Mouse (Mus musculus) G1E (cell line): ENCODE results near the gene Ypel4. TPM values are rescaled to one million over a fixed set of nuclear protein-coding genes. Genes with fewer than 3 reads are reported as not detected.
A peak's percentile ranks its signal among the peaks of the same experiment; 100 is the strongest.

Experiments used
- ATAC-seq: 2 replicates; pipeline ENCODE4 v1.8.0; 2016; ENCODE audit warnings: mild to moderate bottlenecking; ENCODE audit not compliant: insufficient number of reproducible peaks, poor library complexity, low FRiP score, severe bottlenecking; ENCODE audit errors: extremely low read depth
- DNase-seq: peaks from one replicate; pipeline ENCODE4 v3.0.0; 2012; ENCODE audit warnings: low spot score
- H3K27me3 ChIP-seq: 2 replicates; pipeline ENCODE4 v1.6.1; 2012; ENCODE audit warnings: mild to moderate bottlenecking, low read length, inconsistent platforms; ENCODE audit not compliant: insufficient read depth
- H3K36me3 ChIP-seq: replicated peaks from 2 replicates; pipeline ENCODE3; 2012; ENCODE audit warnings: mild to moderate bottlenecking, inconsistent platforms
- H3K4me1 ChIP-seq: 2 replicates; pipeline ENCODE4 v1.6.1; 2012; ENCODE audit warnings: low read depth, low read length, inconsistent platforms, mixed read lengths; ENCODE audit not compliant: insufficient read depth
- H3K4me3 ChIP-seq: 2 replicates; pipeline ENCODE4 v1.5.1; 2012; ENCODE audit warnings: low read depth, mild to moderate bottlenecking, inconsistent platforms, low read length, moderate library complexity, mixed read lengths
- H3K9me3 ChIP-seq: replicated peaks from 2 replicates; pipeline ENCODE4 v1.6.1; 2012; ENCODE audit warnings: inconsistent platforms
- CTCF ChIP-seq: IDR thresholded peaks from 2 replicates; pipeline ENCODE4 v1.5.1; 2012; ENCODE audit warnings: low read depth, low read length, inconsistent platforms, mixed read lengths
- GATA1 ChIP-seq: IDR thresholded peaks from 2 replicates; pipeline ENCODE4 v1.6.1; 2012; ENCODE audit warnings: borderline replicate concordance, low read length, inconsistent platforms, mixed read lengths
- GATA2 ChIP-seq: IDR thresholded peaks from 2 replicates; pipeline ENCODE4 v1.6.1; 2012; ENCODE audit warnings: low read depth, low read length, inconsistent platforms, borderline replicate concordance
- POLR2AphosphoS5 ChIP-seq: IDR thresholded peaks from 2 replicates; pipeline ENCODE4 v1.6.1; 2012; ENCODE audit warnings: low read depth, low read length, inconsistent platforms; ENCODE audit not compliant: insufficient replicate concordance
- TAL1 ChIP-seq: conservative IDR thresholded peaks from 2 replicates; pipeline ENCODE4 v1.6.1; 2012; ENCODE audit warnings: low read depth, low read length, inconsistent platforms, mixed read lengths
- polyA plus RNA-seq: library from polyadenylated mRNA; stranded (reverse); fragments of >175 nt; gene quantifications from 2 replicates; pipeline ENCODE4 v1.2.3, GENCODE M21; 2012
- total RNA-seq, 2 experiments: library from RNA; stranded (forward) in 1 of 2; stranded (reverse) in 1 of 2; fragments of 200-1000 nt in 1 of 2; fragments of >200 nt in 1 of 2; fragmentation: Nextera tagmentation in 1 of 2; gene quantifications; 2 replicates each; pipeline ENCODE4 v1.2.3; 2014 to 2017

The Ypel4 gene
- total and polyA plus RNA-seq, 3 experiments: 0.16 to 13.1 (median 0.44) TPM

GRCm38 (mm10) chr2:84705295-84705694 is 28.6 kb upstream of the Ypel4 start:
- no peak for TF ChIP-seq POLR2AphosphoS5
- TF ChIP-seq GATA1: no peak
- no peak for TF ChIP-seq CTCF
- no peak for TF ChIP-seq TAL1
- TF ChIP-seq GATA2: no peak
- Histone ChIP-seq H3K27me3 (no peaks in the 10 kb centered on the region), H3K36me3 (peaks cover 89% of the 10 kb centered on the region), H3K4me3 (no peak overlapping the region), H3K9me3 (no peaks in the 10 kb centered on the region), H3K4me1 (peaks cover 19% of the 10 kb centered on the region)
- no peak for DNase-seq
- no peak for ATAC-seq

DNA sequence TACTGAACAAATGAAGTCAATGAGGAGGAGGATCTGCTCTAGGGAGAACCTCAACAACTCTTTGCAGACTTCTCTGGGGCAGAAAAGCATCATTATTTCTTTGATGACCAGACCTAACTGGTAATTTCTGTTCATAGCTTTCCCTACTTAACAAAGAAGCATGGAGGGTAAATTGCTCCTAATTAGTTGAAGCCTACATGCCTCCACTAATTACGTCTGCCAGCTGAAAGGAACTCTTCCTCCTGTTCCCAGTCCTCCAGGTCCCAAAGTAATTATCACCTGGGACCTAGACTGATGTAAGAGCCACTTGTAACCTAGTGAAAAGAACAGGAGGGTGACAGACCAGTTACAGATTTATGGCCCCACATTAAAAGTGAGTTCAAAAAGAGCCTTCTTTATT is 26.3 kb upstream of the Ypel4 start:
- H3K27me3 ChIP-seq: no peaks in the 10 kb centered on the region
- TF ChIP-seq GATA2: no peak
- no peak for TF ChIP-seq GATA1
- TF ChIP-seq CTCF: no peak
- TF ChIP-seq TAL1: no peak
- TF ChIP-seq POLR2AphosphoS5: no peak
- no peak overlapping the region for H3K4me3 ChIP-seq
- no peaks in the 10 kb centered on the region for H3K9me3 ChIP-seq
- no peak for DNase-seq
- H3K36me3 ChIP-seq: peaks cover 85% of the 10 kb centered on the region
- peaks cover 23% of the 10 kb centered on the region for H3K4me1 ChIP-seq
- no peak for ATAC-seq

GRCm38 (mm10) chr2:84711898-84712297 is 22.0 kb upstream of the Ypel4 start:
- Histone ChIP-seq H3K4me1 (peaks cover 29% of the 10 kb centered on the region), H3K36me3 (peaks cover 51% of the 10 kb centered on the region), H3K4me3 (no peak overlapping the region), H3K27me3 (no peaks in the 10 kb centered on the region), H3K9me3 (no peaks in the 10 kb centered on the region)
- TF ChIP-seq CTCF: no peak
- TF ChIP-seq GATA1: no peak
- TF ChIP-seq TAL1: no peak
- no peak for TF ChIP-seq GATA2
- no peak for TF ChIP-seq POLR2AphosphoS5
- DNase-seq (no peak), ATAC-seq (no peak)

- Histone ChIP-seq H3K27me3 (no peaks in the 10 kb centered on the region), H3K9me3 (no peaks in the 10 kb centered on the region), H3K4me3 (peak overlapping the region; percentile 90), H3K4me1 (peaks cover 36% of the 10 kb centered on the region), H3K36me3 (peaks cover 26% of the 10 kb centered on the region)
- ATAC-seq (no peak), DNase-seq (no peak)
- TF ChIP-seq TAL1 (no peak), CTCF (no peak), GATA2 (no peak)
These were observed 19.4 kb upstream of the Ypel4 start for GRCm38 (mm10) chr2:84714422-84714810.

DNA sequence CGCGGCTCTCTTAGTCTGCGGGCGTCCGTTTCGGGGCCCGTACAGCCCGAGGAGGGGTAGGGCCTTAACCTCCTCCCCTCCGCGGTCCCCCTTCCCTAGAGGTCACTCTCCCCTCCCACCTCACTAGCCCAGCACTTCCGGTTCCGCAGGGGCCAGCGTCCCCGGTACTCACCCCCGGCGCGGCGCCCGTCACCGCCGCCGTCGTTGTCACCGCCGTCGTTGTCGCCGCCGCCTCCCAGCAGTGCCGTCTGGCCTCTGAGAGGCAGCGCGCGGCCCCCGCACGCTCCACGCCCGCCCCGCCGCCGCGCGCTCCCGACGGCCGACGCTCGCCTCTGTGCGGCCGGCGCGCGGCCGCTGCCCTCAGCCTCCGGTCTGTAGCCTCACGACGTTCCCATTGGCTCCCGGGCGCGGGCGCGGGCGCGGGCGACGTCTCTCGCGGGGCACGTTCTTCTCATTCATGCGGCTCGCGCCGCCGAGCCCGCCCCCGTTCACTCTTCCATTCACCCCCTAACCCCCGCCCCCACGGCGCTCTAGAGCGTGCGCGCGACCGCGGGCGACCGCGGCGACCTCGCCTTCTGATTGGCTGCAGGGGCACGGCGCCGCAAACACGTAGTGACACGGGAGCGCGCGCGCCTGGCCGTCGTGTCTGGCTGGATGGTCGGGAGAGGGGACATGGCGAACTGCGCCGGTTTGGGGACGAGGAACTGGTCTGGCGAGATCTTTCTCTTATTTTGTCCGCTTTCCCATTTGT is 18.9 kb upstream of the Ypel4 start, which contains the start of gene Zdhhc5:
Zdhhc5 (minus strand) TSS at position 370 of the 751 bp plus-strand sequence.
- H3K4me3 ChIP-seq: peak within 1 kb of the TSS; percentile 90
- peak; percentile 96 for DNase-seq
- TF ChIP-seq GATA2: no peak
- TF ChIP-seq CTCF: no peak
- TF ChIP-seq TAL1: no peak
- no peak for TF ChIP-seq POLR2AphosphoS5
- no peak for TF ChIP-seq GATA1
- peak; percentile 66 for ATAC-seq
- H3K9me3 ChIP-seq: no peaks in the 10 kb centered on the region
- H3K27me3 ChIP-seq: no peaks in the 10 kb centered on the region
- peaks cover 20% of the 10 kb centered on the region for H3K36me3 ChIP-seq
- peaks cover 33% of the 10 kb centered on the region for H3K4me1 ChIP-seq

GRCm38 (mm10) chr2:84715562-84716361 is 18.1 kb upstream of the Ypel4 start:
- Histone ChIP-seq H3K27me3 (no peaks in the 10 kb centered on the region), H3K36me3 (peaks cover 12% of the 10 kb centered on the region), H3K4me1 (peaks cover 30% of the 10 kb centered on the region), H3K9me3 (no peaks in the 10 kb centered on the region), H3K4me3 (peak overlapping the region; percentile 90)
- TF ChIP-seq GATA1 (no peak), GATA2 (no peak), CTCF (no peak), TAL1 (no peak), POLR2AphosphoS5 (no peak)
- ATAC-seq (peak; percentile 94), DNase-seq (peak; percentile 84)
